Comparison of ENCODE assay signal across 23 mouse cellular contexts in the genomic region with DNA sequence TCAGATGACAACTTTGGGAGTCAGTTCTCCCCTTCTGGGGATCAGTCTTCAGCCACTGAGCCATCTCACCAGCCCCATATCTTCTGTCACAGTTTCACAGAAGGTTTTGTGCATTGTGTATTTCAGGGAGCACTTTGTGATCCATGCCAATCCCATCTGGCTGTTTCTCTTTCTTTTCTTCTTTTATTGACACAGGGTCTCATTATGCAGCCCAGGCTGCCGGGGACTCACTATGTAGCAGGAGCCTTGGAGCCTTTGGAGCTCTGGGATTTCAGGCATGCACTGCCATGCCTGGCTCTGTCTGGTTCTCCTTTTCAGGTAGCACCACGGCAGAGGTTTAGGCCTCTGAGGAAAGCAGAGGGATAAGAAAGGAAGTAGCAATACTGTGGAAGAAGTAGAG. TPM values are rescaled to one million over a fixed set of nuclear protein-coding genes. Genes with fewer than 3 reads are reported as not detected.
"Had no signal": no experiment of that assay in that cellular context is flagged by ENCODE, and none has a peak within 500 bp of the region (broad histone marks: within the 10 kb centered on the region; RNA-seq: fewer than 3 reads in every experiment).

No protein-coding gene starts in this region.

- H3K4me1 ChIP-seq: limb, embryonic 10.5 days; limb, embryonic 13.5 days; liver, embryonic 12.5 days; liver, embryonic 15.5 days; lung, embryonic 15.5 days; megakaryocyte, embryonic 14.5 days; neural tube, embryonic 12.5 days had no signal

- H3K36me3 ChIP-seq: limb, embryonic 10.5 days; limb, embryonic 13.5 days; liver, embryonic 12.5 days; liver, embryonic 15.5 days; lung, embryonic 15.5 days; neural tube, embryonic 12.5 days; neural tube, embryonic 15.5 days had no signal

- ATAC-seq: liver, embryonic 12.5 days had no signal

- H3K9ac ChIP-seq: limb, embryonic 13.5 days; liver, embryonic 12.5 days; liver, embryonic 15.5 days; lung, embryonic 15.5 days; neural tube, embryonic 12.5 days; neural tube, embryonic 15.5 days had no signal

- H3K27ac ChIP-seq: kidney, postnatal 0 days; layer of hippocampus, adult 2 months; limb, embryonic 10.5 days; limb, embryonic 13.5 days; liver, embryonic 12.5 days; liver, embryonic 15.5 days; lung, embryonic 15.5 days; neural tube, embryonic 12.5 days; neural tube, embryonic 15.5 days; stomach, postnatal 0 days had no signal

- H3K4me2 ChIP-seq: limb, embryonic 13.5 days; liver, embryonic 12.5 days; liver, embryonic 15.5 days; lung, embryonic 15.5 days; neural tube, embryonic 12.5 days; neural tube, embryonic 15.5 days had no signal

- H3K27me3 ChIP-seq: lung, embryonic 15.5 days had no signal

- H3K9me3 ChIP-seq: limb, embryonic 10.5 days; liver, embryonic 12.5 days; liver, embryonic 15.5 days; lung, embryonic 15.5 days; neural tube, embryonic 12.5 days; neural tube, embryonic 15.5 days had no signal

- H3K4me3 ChIP-seq: layer of hippocampus, adult 2 months; limb, embryonic 10.5 days; limb, embryonic 13.5 days; liver, embryonic 12.5 days; liver, embryonic 15.5 days; lung, embryonic 15.5 days; megakaryocyte, embryonic 14.5 days; neural tube, embryonic 12.5 days; neural tube, embryonic 15.5 days had no signal

- DNase-seq: kidney, postnatal 25 days; layer of hippocampus, adult 9-11 months; liver; lung, adult 18-20 months; lung, postnatal 10 days; lung, postnatal 36 days; right cerebral cortex, adult 18-20 months; right cerebral cortex, postnatal 14 days; right cerebral cortex, postnatal 4 days; thymus, adult 2 months; thymus, postnatal 14 days; thymus, postnatal 4 days had no signal

RNA-seq across cellular contexts. Expression of gene Lhx1, which starts 23.0 kb away (rescaled TPM):
- polyA plus RNA-seq: liver, embryonic 12.5 days; stomach, postnatal 0 days had no signal
